Mouse (Mus musculus) neural tube, embryonic 10.5 days (tissue): ENCODE measurements around the gene Nek8.

Experiments
- DNase-seq: peaks from one replicate; pipeline ENCODE4 v3.0.0-alpha.2; 2017; ENCODE audit warnings: low spot score; ENCODE audit errors: extremely low spot score

The Nek8 gene

GRCm38 (mm10) chr11:78167257-78167959, 9.1 kb downstream of the Nek8 start:
- no peak for DNase-seq

GRCm38 (mm10) chr11:78166640-78167039, 9.8 kb downstream of the Nek8 start:
- DNase-seq, result no peak

- DNase-seq, result no peak
These were observed 10.3 kb downstream of the Nek8 start for GRCm38 (mm10) chr11:78166161-78166560.

- DNase-seq, result no peak
These were observed 10.7 kb downstream of the Nek8 start for GRCm38 (mm10) chr11:78165761-78166109.

- peak; percentile 88 for DNase-seq
These were observed 11.3 kb downstream of the Nek8 start, which contains the start of gene Traf4 for GRCm38 (mm10) chr11:78164924-78165760. Gene Traf4 (minus strand): TSS chr11:78165589.

- DNase-seq, result no peak
These were observed 11.9 kb downstream of the Nek8 start for GRCm38 (mm10) chr11:78164604-78164923.

- peak; percentile 84 for DNase-seq
These were observed 12.5 kb downstream of the Nek8 start for GRCm38 (mm10) chr11:78163681-78164603.

GRCm38 (mm10) chr11:78163045-78163444, 13.4 kb downstream of the Nek8 start:
- DNase-seq, result no peak

GRCm38 (mm10) chr11:78162504-78162903, 14.0 kb downstream of the Nek8 start:
- no peak for DNase-seq

GRCm38 (mm10) chr11:78161968-78162367, 14.5 kb downstream of the Nek8 start:
- DNase-seq, result no peak

- no peak for DNase-seq
These were observed 15.3 kb downstream of the Nek8 start for GRCm38 (mm10) chr11:78161169-78161568.

- no peak for DNase-seq
These were observed 15.8 kb downstream of the Nek8 start for GRCm38 (mm10) chr11:78160675-78161074.

- DNase-seq, result no peak
These were observed 16.3 kb downstream of the Nek8 start for GRCm38 (mm10) chr11:78160171-78160570.

- no peak for DNase-seq
These were observed 16.9 kb downstream of the Nek8 start for GRCm38 (mm10) chr11:78159557-78159956.

- DNase-seq, result peak; percentile 72
These were observed 17.4 kb downstream of the Nek8 start for GRCm38 (mm10) chr11:78159096-78159495.

GRCm38 (mm10) chr11:78156156-78156699, 20.2 kb downstream of the Nek8 start:
- DNase-seq, result no peak

- no peak for DNase-seq
These were observed 20.8 kb downstream of the Nek8 start for GRCm38 (mm10) chr11:78155674-78156073.

GRCm38 (mm10) chr11:78153778-78154177, 22.7 kb downstream of the Nek8 start:
- no peak for DNase-seq

- no peak for DNase-seq
These were observed 23.9 kb downstream of the Nek8 start for GRCm38 (mm10) chr11:78152299-78153231.

GRCm38 (mm10) chr11:78151161-78151560, 25.3 kb downstream of the Nek8 start:
- DNase-seq, result no peak
